Mouse (Mus musculus) liver, embryonic 14.5 days (tissue): ENCODE measurements around the gene Dcps. TPM values are rescaled to one million over a fixed set of nuclear protein-coding genes. Genes with fewer than 3 reads are reported as not detected.
"Not testable (repeated sequence)": the region's sequence is repeated elsewhere in the genome, so short reads cannot be mapped to it uniquely, and the experiment has no call there.

ENCODE experiments used
- ATAC-seq: fragments of 200-750 bp; cut with Nextera tagmentation; 2 replicates; pipeline ENCODE4 v1.8.0; 2017; ENCODE audit warnings: moderate number of reproducible peaks, mild to moderate bottlenecking, moderate library complexity; ENCODE audit not compliant: insufficient read depth
- DNase-seq, 3 experiments: peaks; one replicate each; pipeline ENCODE4 v3.0.0-alpha.2; 2012 to 2013; ENCODE audit warnings: low read depth in 3 of 3, low spot score in 3 of 3
- H3K27ac ChIP-seq: fragments of 300-500 bp; sonication (generic); 2 replicates; pipeline ENCODE4 v1.5.1; 2014; ENCODE audit warnings: moderate library complexity, mild to moderate bottlenecking, control low read depth, inconsistent platforms
- H3K27me3 ChIP-seq: fragments of 300-500 bp; sonication (generic); 2 replicates; pipeline ENCODE4 v1.6.1; 2014; ENCODE audit warnings: mild to moderate bottlenecking, low read length, moderate library complexity; ENCODE audit not compliant: control insufficient read depth, insufficient read depth
- H3K36me3 ChIP-seq: fragments of 300-500 bp; sonication (generic); replicated peaks from 2 replicates; pipeline ENCODE4 v1.6.1; 2014; ENCODE audit warnings: low read depth; ENCODE audit not compliant: control insufficient read depth, insufficient read depth
- H3K4me1 ChIP-seq, 2 experiments: fragments of 200-500 bp in 1 of 2; fragments of 300-500 bp in 1 of 2; sonication (generic) in 1 of 2; replicated peaks; 2 replicates each; pipeline ENCODE4 v1.6.1; 2012 to 2014; ENCODE audit warnings: antibody characterized with exemption in 1 of 2, inconsistent platforms in 1 of 2, low read length in 1 of 2; ENCODE audit not compliant: control insufficient read depth in 2 of 2, insufficient read depth in 2 of 2
- H3K4me2 ChIP-seq: fragments of 300-500 bp; sonication (generic); 2 replicates; pipeline ENCODE4 v1.6.1; 2014; ENCODE audit warnings: low read depth, mild to moderate bottlenecking, control low read depth, moderate library complexity
- H3K4me3 ChIP-seq, 2 experiments: fragments of 200-500 bp in 1 of 2; fragments of 300-500 bp in 1 of 2; sonication (generic) in 1 of 2; 2 replicates each; pipeline ENCODE4 v1.5.1; 2012 to 2014; ENCODE audit warnings: low read depth in 2 of 2, low read length in 2 of 2, mild to moderate bottlenecking in 2 of 2, control low read depth in 1 of 2, inconsistent platforms in 1 of 2, moderate library complexity in 1 of 2; ENCODE audit not compliant: insufficient read depth in 1 of 2
- H3K9ac ChIP-seq: fragments of 300-500 bp; sonication (generic); replicated peaks from 2 replicates; pipeline ENCODE4 v1.6.1; 2014; ENCODE audit warnings: mild to moderate bottlenecking, control low read depth, moderate library complexity
- H3K9me3 ChIP-seq: fragments of 300-500 bp; sonication (generic); 2 replicates; pipeline ENCODE4 v1.6.1; 2016; ENCODE audit warnings: low read length, mixed read lengths; ENCODE audit not compliant: control insufficient read depth
- CTCF ChIP-seq: IDR thresholded peaks from 2 replicates; pipeline ENCODE4 v1.5.1; 2016; ENCODE audit warnings: antibody characterized with exemption, low read depth, control low read depth
- EP300 ChIP-seq: IDR thresholded peaks from 2 replicates; pipeline ENCODE4 v1.6.1; 2016; ENCODE audit warnings: antibody characterized with exemption, low read depth
- WGBS: fragments of 180-500 bp; shearing (Covaris S2); extraction: QIAGEN DNeasy Blood & Tissue Kit; methylation state at CpG from one replicate; pipeline ENCODE4 v1.1.7; 2014; ENCODE audit not compliant: insufficient replicate concordance; 5-methylcytosine and 5-hydroxymethylcytosine counted together
- polyA plus RNA-seq, 2 experiments: library from polyadenylated mRNA; depleted of rRNA in 1 of 2; stranded (reverse) in 1 of 2; unstranded in 1 of 2; fragments of >200 nt; fragmentation: Nextera tagmentation in 1 of 2; extraction: Ambion mirVana in 1 of 2; gene quantifications; 2 replicates each; pipeline versions ENCODE4 v1.2.1 to v1.2.3; 2012 to 2014

Gene Dcps
- polyA plus RNA-seq, 2 experiments, result 36.5 to 48.0 TPM

- DNase-seq, result no peak
- Histone ChIP-seq H3K9ac (no peak overlapping the region), H3K4me3 (no peak overlapping the region), H3K4me1 (0 out of 4 replicates have a peak, but pooled peaks cover 0 to 2% of the 10 kb centered on the region in 2 experiments), H3K27ac (no peak overlapping the region), H3K36me3 (no peaks in the 10 kb centered on the region), H3K27me3 (no peaks in the 10 kb centered on the region), H3K4me2 (no peak overlapping the region), H3K9me3 (no peaks in the 10 kb centered on the region)
- 29% methylated on average over 1 of the region's 1 CpGs for WGBS
- TF ChIP-seq CTCF, result no peak
- TF ChIP-seq EP300, result no peak
- ATAC-seq, result no peak
Measured at GRCm38 (mm10) chr9:35152923-35153322, 22.9 kb downstream of the Dcps start.

GRCm38 (mm10) chr9:35148822-35149221 lies 27.0 kb downstream of the Dcps start:
- not testable (repeated sequence) for H3K27ac ChIP-seq, H3K4me1 ChIP-seq, ATAC-seq, H3K36me3 ChIP-seq, DNase-seq, H3K27me3 ChIP-seq, H3K9me3 ChIP-seq, H3K4me3 ChIP-seq, H3K4me2 ChIP-seq, H3K9ac ChIP-seq

GRCm38 (mm10) chr9:35147261-35147660 lies 28.6 kb downstream of the Dcps start:
- H3K9me3 ChIP-seq, H3K27ac ChIP-seq, ATAC-seq, DNase-seq, H3K4me2 ChIP-seq, H3K27me3 ChIP-seq, H3K4me3 ChIP-seq, H3K4me1 ChIP-seq, H3K9ac ChIP-seq, H3K36me3 ChIP-seq: not testable (repeated sequence)
- WGBS, result 86% methylated on average over 14 of the region's 14 CpGs

- TF ChIP-seq CTCF (no peak), EP300 (no peak)
- Histone ChIP-seq H3K27me3 (no peaks in the 10 kb centered on the region), H3K4me2 (no peak overlapping the region), H3K4me1 (peaks cover 8 to 11% of the 10 kb centered on the region in 2 experiments; a peak in 3 of 4 replicates), H3K9ac (no peak overlapping the region), H3K4me3 (no peak overlapping the region), H3K27ac (no peak overlapping the region), H3K9me3 (no peaks in the 10 kb centered on the region), H3K36me3 (no peaks in the 10 kb centered on the region)
- DNase-seq, result no peak
- WGBS, result 58% methylated on average over 1 of the region's 1 CpGs
- ATAC-seq, result no peak
Measured at GRCm38 (mm10) chr9:35145829-35146228, 30.0 kb downstream of the Dcps start.

GRCm38 (mm10) chr9:35145118-35145517 lies 30.7 kb downstream of the Dcps start:
- no peaks in the 10 kb centered on the region for H3K27me3 ChIP-seq
- no peak overlapping the region for H3K4me3 ChIP-seq
- 73% methylated on average over 9 of the region's 9 CpGs for WGBS
- H3K9me3 ChIP-seq, result no peaks in the 10 kb centered on the region
- H3K4me2 ChIP-seq, result no peak overlapping the region
- no peak overlapping the region for H3K27ac ChIP-seq
- peaks cover 8 to 11% of the 10 kb centered on the region in 2 experiments; a peak in 3 of 4 replicates for H3K4me1 ChIP-seq
- TF ChIP-seq EP300 (no peak), CTCF (no peak)
- ATAC-seq (no peak), DNase-seq (no peak)
- H3K36me3 ChIP-seq, result no peaks in the 10 kb centered on the region
- H3K9ac ChIP-seq, result no peak overlapping the region

GRCm38 (mm10) chr9:35142221-35142620 lies 33.6 kb downstream of the Dcps start:
- Histone ChIP-seq H3K4me1 (peaks cover 8 to 13% of the 10 kb centered on the region in 2 experiments; a peak in 3 of 4 replicates), H3K36me3 (no peaks in the 10 kb centered on the region), H3K27me3 (no peaks in the 10 kb centered on the region), H3K9ac (no peak overlapping the region), H3K4me3 (no peak overlapping the region), H3K4me2 (no peak overlapping the region), H3K9me3 (no peaks in the 10 kb centered on the region), H3K27ac (no peak overlapping the region)
- ATAC-seq (no peak), DNase-seq (no peak)
- WGBS, result 11% methylated on average over 2 of the region's 2 CpGs
- no peak; the same call in 1 of the 2 replicates for TF ChIP-seq EP300
